Mouse (Mus musculus) thymus, postnatal 4 days (tissue): ENCODE measurements around the gene Tcte1.

Source experiments
- DNase-seq: peaks from one replicate; pipeline ENCODE4 v3.0.0; 2021

Gene Tcte1

DNA sequence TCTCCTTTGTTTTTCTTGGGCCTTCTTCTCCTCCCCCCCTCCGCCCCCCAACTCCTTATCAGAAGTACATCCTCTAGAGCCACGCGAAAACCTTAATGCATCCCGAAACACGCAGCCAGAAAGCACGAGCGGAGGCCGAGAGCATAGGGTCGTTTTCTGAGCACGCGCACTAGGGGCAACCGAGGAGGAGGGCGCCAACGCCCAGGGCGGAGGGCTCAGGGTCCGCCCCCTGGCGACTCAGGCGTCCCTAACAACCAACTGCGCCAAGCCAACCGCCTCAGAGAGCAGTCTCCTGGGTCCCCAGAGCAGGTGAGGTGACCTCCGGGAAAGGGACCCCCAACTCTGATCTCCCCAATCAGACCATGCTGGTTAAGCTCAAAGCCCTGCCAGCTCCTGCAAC is at the start of gene Tcte1:
Gene Tcte1, plus strand, starts transcription at position 172 of the 400 bp plus-strand sequence.
- peak; percentile 79 for DNase-seq

DNA sequence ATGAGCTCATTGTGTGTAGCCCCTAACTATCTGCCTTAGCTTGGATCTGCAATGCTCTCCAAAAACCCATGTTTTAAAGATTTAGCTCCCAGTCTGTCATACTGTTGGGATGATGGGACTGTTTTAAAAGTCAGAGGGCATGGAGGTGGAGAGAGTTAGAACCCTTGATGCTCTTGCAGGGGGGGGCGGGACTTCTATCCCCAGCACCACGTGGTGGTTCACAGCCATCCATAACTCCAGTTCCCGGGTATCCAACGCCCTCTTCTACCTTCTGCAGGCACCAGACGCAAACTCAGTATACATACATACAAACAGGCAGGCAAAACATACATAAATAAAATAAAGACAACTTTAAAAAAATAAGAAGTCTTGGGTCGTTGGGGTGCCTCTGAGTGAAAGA is 49.6 kb upstream of the Tcte1 start:
- no peak for DNase-seq

DNA sequence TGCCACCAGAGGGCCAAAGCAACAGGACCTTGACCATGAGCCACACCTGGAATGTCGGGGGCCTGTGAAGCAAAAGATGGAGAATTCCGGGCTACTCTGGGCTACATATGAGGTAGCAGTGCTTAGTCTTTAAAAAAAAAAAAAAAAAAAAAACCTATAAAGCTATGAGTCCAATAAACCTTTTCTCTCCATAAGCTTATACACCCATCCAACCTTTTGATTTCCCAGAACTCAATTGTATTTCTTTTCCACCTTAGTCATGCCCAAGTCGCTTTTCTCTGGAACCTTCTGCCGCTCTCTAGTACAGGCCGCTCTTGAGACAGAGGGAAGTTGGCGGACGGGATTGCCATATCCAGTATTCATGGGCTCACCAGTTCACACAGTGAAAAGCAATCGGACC is 49.1 kb upstream of the Tcte1 start:
- no peak for DNase-seq

DNA sequence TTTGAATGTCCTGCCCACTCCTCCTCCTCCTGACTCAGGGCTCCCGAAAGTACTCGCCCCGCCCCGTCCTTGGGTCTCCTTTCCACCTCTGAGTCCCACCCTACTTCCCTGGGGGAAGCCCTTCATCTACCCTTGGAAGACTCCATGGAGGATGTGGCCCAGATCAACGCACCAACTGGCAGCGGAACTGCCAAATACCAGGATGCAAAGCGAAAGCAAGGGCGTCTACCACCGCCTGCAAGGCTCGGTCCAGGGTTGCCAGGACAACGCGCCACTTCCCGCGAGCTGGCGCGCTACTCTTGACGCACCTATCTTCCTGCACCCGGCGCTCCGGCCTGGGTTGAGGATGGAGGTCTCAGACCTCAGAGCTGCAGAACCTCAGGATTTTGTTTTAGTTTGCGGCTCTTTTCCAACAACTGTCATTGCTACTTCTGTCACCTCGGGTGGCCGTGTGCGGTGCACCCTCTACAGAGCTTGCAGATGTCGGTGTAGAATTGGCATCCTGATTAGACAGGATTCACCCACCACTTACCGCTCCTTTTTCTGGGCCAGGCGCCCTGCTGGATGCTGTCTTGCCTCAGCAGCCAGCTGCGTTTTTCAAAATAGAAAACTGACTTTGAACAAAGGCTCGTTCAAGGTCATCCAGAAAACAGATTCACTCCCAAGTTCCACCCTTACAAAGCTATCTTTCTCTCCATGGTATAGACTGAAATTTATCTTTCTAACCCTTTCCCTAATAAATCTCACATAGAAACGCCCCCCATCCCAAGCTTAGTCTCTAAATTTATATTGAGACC is 48.4 kb upstream of the Tcte1 start, which contains the start of gene Spats1:
Gene Spats1, minus strand, starts transcription at position 747 of the 797 bp plus-strand sequence.
- peak; percentile 74 for DNase-seq

GRCm38 (mm10) chr17:45478234-45478825 is 44.9 kb upstream of the Tcte1 start:
- peak; percentile 95 for DNase-seq

DNA sequence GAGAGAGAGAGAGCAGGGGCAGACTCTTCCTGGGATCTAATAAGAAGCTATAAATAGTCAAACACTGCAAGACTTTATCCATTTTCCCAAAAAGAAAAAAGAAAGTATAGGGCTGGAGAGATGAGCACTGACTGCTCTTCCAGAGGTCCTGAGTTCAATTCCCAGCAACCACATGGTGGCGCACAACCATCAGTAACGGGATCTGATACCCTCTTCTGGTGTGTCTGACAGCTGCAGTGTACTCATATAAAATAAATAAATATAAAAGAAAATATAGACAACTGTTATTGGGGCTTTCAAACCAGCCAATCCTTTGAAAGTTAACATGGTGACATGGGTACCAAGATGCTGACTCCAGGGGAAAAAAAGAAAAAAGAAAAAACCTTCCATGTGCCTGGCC is 42.8 kb upstream of the Tcte1 start:
- DNase-seq = peak; percentile 80

- DNase-seq = no peak
These were observed 37.7 kb upstream of the Tcte1 start for GRCm38 (mm10) chr17:45485581-45485980.

GRCm38 (mm10) chr17:45487216-45487615 is 36.0 kb upstream of the Tcte1 start:
- DNase-seq = peak; percentile 80

DNA sequence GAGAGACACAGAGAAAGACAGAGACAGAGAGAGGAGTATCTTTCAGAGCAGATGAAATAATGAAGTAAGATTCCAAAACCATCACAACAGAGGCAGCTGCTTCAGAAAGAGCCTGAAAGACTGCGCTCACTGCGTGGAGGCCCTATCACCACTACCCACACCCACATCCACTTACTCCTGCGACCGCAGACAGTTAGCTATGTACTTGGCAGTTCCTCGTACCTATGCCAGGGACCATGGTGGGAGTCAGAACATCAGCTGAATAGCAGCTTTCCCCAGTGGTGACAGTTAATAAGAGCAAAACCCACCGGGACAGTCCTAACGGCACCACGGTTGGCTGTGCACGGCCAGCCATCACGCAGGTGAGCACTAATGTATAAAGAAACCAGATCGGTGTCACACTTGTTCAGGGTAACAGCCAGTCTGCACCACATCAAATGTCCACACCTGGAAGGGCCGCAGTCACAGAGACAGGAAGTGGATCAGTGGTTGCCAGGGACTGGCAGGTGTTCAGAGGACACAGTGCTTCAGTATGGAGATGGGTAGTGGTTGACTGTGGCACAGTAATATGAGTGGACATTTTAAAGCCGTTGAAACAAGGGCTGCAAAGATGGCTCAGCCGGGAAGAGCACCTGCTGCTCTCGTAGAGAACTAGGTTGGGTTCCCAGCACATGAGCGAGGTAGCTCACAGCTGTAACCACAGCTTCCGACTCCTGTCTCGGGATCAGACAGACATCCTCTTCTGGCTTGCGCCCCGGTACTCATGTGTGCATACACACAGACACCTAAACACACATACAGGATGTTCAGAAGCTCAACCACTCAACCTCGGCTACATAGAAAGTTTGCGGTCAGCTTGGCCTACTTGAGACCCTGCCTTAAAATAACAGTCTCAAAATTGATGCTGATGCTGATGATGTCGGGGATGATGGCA is 34.6 kb upstream of the Tcte1 start:
- DNase-seq = peak; percentile 77

- no peak for DNase-seq
These were observed 33.5 kb upstream of the Tcte1 start for GRCm38 (mm10) chr17:45489736-45490135.

GRCm38 (mm10) chr17:45490532-45491154 is 32.6 kb upstream of the Tcte1 start:
- DNase-seq = no peak

DNA sequence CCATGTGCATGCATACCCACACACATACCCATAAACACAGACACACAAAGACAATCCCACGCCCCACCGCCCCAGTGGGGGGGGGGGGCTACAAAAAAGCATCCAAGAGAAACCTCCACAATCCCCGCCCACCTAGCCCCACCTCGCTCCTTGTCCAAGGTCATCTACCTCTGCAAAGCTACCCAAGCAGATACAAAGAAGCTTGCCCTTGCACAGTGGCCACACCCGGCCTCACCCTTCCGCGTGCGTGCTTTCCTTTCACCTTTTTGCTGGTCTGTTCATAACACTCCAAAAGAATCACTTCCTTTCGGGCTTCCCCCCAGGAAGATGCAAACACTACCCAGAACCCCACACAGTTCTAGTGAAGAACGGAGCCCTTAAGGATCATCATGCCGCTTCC is 27.8 kb upstream of the Tcte1 start:
- DNase-seq = peak; percentile 45

- DNase-seq = no peak
These were observed 24.8 kb upstream of the Tcte1 start for GRCm38 (mm10) chr17:45498397-45498796.

DNA sequence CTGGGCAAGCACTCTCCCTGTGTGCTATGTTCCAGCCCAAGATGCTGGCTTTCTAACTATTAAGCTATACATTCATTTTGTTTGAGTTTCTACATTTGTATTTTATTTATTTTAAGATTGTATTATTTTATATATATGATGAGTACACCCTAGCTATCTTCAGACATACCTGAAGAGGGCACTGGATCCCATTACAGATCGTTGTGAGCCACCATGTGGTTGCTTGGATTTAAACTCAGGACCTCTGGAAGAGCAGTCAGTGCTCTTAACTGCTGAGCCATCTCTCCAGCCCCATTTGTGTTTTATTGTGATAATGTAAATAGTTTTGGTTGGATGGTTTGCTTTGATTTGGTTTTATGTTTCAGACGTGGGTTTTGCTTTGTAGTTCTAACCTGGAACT is 23.7 kb upstream of the Tcte1 start:
- no peak for DNase-seq

DNA sequence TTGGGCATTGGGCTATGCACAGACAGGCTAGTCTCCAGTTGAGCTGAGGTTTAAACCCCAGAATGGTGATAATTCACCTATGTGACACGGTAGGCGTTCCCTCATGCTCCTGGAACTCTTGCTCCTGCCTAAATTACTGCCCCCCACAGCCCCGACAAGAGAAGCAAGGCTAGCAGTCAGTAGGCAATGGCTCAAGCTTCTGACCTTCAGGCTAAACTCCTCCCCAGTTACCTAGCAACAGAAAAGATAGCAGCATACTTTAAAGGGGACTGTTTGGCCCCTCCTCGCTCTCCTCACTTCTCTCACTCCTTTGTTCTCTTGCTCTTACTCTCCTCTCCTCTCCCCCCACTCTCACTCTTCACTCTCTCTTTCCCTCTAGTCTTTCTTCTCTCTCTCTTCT is 22.3 kb upstream of the Tcte1 start:
- DNase-seq = no peak

GRCm38 (mm10) chr17:45502324-45502723 is 20.9 kb upstream of the Tcte1 start:
- peak; percentile 31 for DNase-seq

GRCm38 (mm10) chr17:45503301-45503973 is 19.8 kb upstream of the Tcte1 start:
- DNase-seq = no peak

DNA sequence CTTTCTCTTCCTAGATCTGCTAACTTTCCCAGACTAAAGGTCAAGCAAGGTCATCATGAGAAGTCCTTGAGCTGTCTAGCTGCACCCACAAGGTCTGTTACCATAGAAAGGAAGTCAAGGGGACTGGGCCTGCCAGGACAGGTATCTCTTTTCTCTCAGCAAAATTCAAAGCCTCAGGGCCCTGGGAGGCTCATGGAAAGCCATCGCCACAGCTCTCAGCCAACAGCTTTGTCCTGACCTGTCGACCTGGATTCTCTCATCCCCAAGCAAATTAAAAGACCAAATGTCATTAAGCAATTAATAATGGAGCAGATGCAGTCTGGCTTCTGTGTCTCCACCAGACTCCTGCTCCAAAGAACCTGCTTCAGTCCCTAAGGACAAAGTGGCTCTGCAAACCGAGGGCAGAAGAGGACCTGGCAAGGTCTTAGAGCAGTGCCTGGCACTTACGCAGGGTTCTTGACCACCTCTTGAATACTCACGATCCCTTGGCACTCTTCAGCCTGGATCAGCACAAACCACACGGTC is 17.2 kb upstream of the Tcte1 start:
- no peak for DNase-seq

- peak; percentile 99 for DNase-seq
These were observed 16.5 kb upstream of the Tcte1 start, which contains the start of gene Aars2 for GRCm38 (mm10) chr17:45506700-45507189. TSS of gene Aars2 (plus strand) at chr17:45506841.

DNA sequence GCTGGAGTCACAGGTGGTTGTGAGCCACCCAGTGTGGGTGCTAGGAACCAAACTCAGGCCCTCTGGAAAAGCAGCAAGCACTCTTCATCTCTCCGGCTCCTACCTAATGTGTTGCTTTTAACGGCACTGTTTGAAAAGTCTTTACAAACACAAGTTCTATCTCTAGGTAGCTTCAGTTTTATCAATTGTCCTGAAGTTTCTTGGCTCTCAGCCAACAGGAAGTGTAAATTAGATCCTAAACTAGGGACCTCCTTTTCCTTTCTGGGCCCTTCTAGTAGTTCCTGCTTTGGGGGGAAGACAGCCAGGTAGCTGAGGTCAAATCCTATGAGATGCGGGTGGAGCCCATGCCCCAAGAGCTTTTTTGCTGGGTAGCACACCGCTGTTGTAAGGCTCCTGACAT is 12.4 kb upstream of the Tcte1 start:
- DNase-seq = no peak

DNA sequence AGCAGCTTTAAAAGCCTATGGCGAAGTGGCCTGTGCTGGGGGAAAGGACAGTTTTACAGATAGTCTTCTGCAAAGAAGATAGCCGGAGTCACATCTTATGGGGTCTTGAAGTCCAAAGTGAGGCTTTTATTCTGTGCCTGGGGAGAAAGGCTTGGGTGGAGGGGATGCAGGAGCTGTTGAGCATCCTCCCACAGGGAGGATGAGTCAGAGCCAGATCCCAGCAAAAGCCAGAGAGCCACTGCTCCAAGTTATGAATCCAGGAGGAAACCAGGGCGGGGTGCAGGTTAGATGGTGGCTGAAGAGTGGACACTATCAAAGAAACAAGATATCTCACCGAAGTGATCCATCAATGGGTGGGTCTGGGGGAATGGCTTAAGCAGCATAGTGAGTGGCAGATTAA is 11.5 kb upstream of the Tcte1 start:
- no peak for DNase-seq
